Mouse (Mus musculus) heart, embryonic 14.5 days (tissue): ENCODE results near the gene Sema4c. TPM values are rescaled to one million over a fixed set of nuclear protein-coding genes. Genes with fewer than 3 reads are reported as not detected.

Experiments
- ATAC-seq: fragments of 200-750 bp; cut with Nextera tagmentation; 2 replicates; pipeline ENCODE4 v1.8.0; 2017; ENCODE audit warnings: low read depth, moderate TSS enrichment; ENCODE audit not compliant: insufficient number of reproducible peaks, insufficient read depth, low FRiP score
- H3K27ac ChIP-seq, 2 experiments: fragments of 200-500 bp in 1 of 2; fragments of 300-500 bp in 1 of 2; sonication (generic) in 1 of 2; replicated peaks in 1 of 2; 2 replicates each; pipeline ENCODE4 v1.5.1; 2012 to 2014; ENCODE audit warnings: low read depth in 2 of 2, low read length in 2 of 2, control low read depth in 1 of 2, mild to moderate bottlenecking in 1 of 2, mixed read lengths in 1 of 2; ENCODE audit not compliant: control insufficient read depth in 1 of 2, insufficient read depth in 1 of 2
- H3K27me3 ChIP-seq: fragments of 300-500 bp; sonication (generic); 2 replicates; pipeline ENCODE4 v1.6.1; 2014; ENCODE audit warnings: mild to moderate bottlenecking, low read length, control low read depth; ENCODE audit not compliant: control insufficient read depth, insufficient read depth
- H3K36me3 ChIP-seq: fragments of 300-500 bp; sonication (generic); 2 replicates; pipeline ENCODE4 v1.6.1; 2014; ENCODE audit warnings: mild to moderate bottlenecking, control low read depth, low read length, mixed read lengths; ENCODE audit not compliant: control insufficient read depth, insufficient read depth
- H3K4me1 ChIP-seq, 2 experiments: fragments of 200-500 bp in 1 of 2; fragments of 300-500 bp in 1 of 2; sonication (generic) in 1 of 2; 2 replicates each; pipeline ENCODE4 v1.6.1; 2012 to 2014; ENCODE audit warnings: low read length in 2 of 2, control low read depth in 1 of 2, mixed read lengths in 1 of 2; ENCODE audit not compliant: control insufficient read depth in 2 of 2, insufficient read depth in 2 of 2
- H3K4me2 ChIP-seq: fragments of 300-500 bp; sonication (generic); 2 replicates; pipeline ENCODE4 v1.6.1; 2014; ENCODE audit warnings: mild to moderate bottlenecking, low read length
- H3K4me3 ChIP-seq, 2 experiments: fragments of 200-500 bp in 1 of 2; fragments of 300-500 bp in 1 of 2; sonication (generic) in 1 of 2; 2 replicates each; pipeline ENCODE4 v1.5.1; 2012 to 2014; ENCODE audit warnings: low read length in 2 of 2, mild to moderate bottlenecking in 2 of 2, control low read depth in 1 of 2, low read depth in 1 of 2, moderate library complexity in 1 of 2; ENCODE audit not compliant: control insufficient read depth in 1 of 2, insufficient read depth in 1 of 2
- H3K9ac ChIP-seq: fragments of 300-500 bp; sonication (generic); 2 replicates; pipeline ENCODE4 v1.6.1; 2014; ENCODE audit warnings: mild to moderate bottlenecking, low read length
- H3K9me3 ChIP-seq: fragments of 300-500 bp; sonication (generic); 2 replicates; pipeline ENCODE4 v1.6.1; 2016; ENCODE audit warnings: low read length, control low read depth; ENCODE audit not compliant: control insufficient read depth
- WGBS: fragments of 180-500 bp; shearing (Covaris S2); extraction: QIAGEN DNeasy Blood & Tissue Kit; methylation state at CpG from one replicate; pipeline ENCODE4 v1.1.7; 2014; 5-methylcytosine and 5-hydroxymethylcytosine counted together
- polyA plus RNA-seq: library from polyadenylated mRNA; unstranded; fragments of >200 nt; fragmentation: Nextera tagmentation; extraction: Ambion mirVana; gene quantifications from 2 replicates; pipeline ENCODE4 v1.2.1, GENCODE M21; 2014

The Sema4c gene
- polyA plus RNA-seq, 1 experiment from 2014 or later, result 1.6 TPM

DNA sequence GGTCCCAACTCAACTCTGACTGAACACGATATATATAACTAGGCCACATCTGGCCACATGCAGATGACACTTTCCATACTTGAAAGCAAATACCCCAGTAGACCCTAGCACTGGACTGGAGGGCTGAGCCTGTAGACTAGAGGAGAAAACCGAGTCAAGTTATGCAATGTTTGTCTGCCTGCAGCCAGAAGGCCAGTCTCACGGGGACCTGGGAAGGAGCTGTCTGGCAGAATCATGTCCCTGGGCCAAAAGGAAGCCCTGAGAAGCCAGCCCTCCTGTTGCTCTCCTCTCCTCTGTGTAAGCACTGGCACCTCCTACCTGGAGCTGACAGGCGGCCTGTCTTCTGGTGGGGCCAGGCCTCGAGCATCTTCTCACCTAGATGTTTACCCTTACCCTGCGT is 17.2 kb upstream of the Sema4c start:
- Histone ChIP-seq H3K27me3 (no peaks in the 10 kb centered on the region), H3K9me3 (no peaks in the 10 kb centered on the region), H3K4me2 (no peak overlapping the region), H3K9ac (no peak overlapping the region), H3K4me3 (no peak overlapping the region), H3K27ac (no peak overlapping the region), H3K4me1 (peaks cover 20 to 23% of the 10 kb centered on the region in 2 experiments), H3K36me3 (no peaks in the 10 kb centered on the region)
- 68% methylated on average over 5 of the region's 6 CpGs for WGBS
- ATAC-seq, result no peak

DNA sequence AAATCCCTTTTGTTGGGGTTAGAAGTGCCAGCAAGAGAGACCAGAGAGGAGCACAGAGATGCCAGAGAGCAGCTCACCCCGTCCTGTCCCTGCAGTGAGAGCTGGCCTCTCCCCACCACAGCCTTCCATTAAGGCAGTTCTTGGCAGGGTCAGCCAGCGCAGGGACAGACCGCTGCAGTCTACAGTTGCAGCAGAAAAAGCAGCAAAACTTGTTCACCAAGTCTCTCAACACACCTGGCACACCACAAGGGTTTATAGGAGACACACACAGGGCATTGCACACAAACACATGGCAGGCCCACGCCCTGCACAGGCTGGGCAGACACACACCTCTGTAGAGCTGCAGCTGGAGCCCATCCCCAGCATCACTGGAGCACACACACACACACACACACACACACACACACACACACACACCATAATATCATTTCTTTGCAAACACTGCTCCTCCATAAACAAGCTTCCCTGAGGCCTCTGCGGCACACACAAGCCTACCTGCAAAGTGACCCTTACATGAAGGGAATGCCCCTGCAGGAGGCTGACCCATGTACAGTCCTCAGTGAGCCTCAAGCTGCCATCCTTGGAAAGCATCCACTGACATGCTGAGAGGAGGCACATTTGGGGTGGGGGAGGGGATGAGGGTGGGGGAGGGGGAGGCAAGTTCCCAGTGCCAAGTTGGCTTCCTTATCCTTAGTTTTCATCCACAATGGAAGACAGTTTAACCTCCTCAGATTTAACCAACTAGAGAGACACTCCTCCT is 16.2 kb upstream of the Sema4c start:
- Histone ChIP-seq H3K4me2 (no peak overlapping the region), H3K4me3 (no peak overlapping the region), H3K27ac (no peak overlapping the region), H3K36me3 (no peaks in the 10 kb centered on the region), H3K27me3 (no peaks in the 10 kb centered on the region), H3K9ac (no peak overlapping the region), H3K4me1 (peaks cover 16 to 18% of the 10 kb centered on the region in 2 experiments), H3K9me3 (no peaks in the 10 kb centered on the region)
- WGBS, result 96% methylated on average over 5 of the region's 5 CpGs
- ATAC-seq, result no peak

DNA sequence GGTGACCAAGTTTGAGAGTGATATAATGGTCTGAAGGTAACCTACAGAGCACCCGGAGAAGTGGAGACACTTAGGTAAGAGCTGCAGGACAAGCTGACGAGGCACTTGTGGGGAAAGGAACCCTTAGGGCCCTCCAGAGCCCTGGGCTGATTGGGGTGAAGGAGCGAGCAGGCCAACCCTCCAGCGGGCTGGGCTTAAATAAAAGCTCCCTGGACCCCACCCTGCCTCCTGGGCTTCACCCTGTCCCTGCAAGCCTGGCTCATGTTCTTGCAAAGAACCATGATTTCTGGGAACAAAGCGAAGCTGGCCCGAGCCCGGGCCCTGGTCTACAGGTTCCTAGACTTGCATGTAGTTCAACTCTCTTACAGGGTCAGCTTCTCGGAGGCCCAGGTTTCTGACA is 15.4 kb upstream of the Sema4c start:
- Histone ChIP-seq H3K27ac (no peak overlapping the region), H3K36me3 (no peaks in the 10 kb centered on the region), H3K27me3 (no peaks in the 10 kb centered on the region), H3K9ac (no peak overlapping the region), H3K9me3 (no peaks in the 10 kb centered on the region), H3K4me3 (no peak overlapping the region), H3K4me2 (no peak overlapping the region), H3K4me1 (peaks cover 19 to 26% of the 10 kb centered on the region in 2 experiments)
- no peak for ATAC-seq
- 80% methylated on average over 8 of the region's 8 CpGs for WGBS

DNA sequence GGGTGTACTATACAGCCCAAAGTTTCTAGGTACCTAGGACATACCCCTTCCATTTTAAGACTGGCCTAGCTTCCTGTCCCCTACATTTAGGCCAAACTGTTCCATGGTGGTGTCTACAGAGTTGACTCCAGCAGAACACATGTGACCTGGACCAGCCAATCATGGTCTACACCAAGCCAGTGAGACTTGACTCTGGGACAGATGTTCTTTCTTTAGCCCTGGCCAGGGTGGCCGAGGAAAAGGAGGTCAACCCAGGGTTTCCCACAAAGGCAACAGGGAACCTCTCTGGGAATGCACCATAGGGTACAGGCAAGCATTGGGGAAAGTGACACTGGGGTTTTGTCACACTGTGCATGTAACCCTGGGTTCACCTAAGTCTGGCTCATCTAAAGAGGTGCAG is 14.6 kb upstream of the Sema4c start:
- Histone ChIP-seq H3K27ac (no peak overlapping the region), H3K4me3 (no peak overlapping the region), H3K4me1 (peaks cover 25 to 33% of the 10 kb centered on the region in 2 experiments), H3K27me3 (no peaks in the 10 kb centered on the region), H3K4me2 (no peak overlapping the region), H3K36me3 (no peaks in the 10 kb centered on the region), H3K9ac (no peak overlapping the region), H3K9me3 (no peaks in the 10 kb centered on the region)
- whole genome bisulfite sequencing, result 77% methylated on average over 1 of the region's 1 CpGs
- no peak for ATAC-seq

DNA sequence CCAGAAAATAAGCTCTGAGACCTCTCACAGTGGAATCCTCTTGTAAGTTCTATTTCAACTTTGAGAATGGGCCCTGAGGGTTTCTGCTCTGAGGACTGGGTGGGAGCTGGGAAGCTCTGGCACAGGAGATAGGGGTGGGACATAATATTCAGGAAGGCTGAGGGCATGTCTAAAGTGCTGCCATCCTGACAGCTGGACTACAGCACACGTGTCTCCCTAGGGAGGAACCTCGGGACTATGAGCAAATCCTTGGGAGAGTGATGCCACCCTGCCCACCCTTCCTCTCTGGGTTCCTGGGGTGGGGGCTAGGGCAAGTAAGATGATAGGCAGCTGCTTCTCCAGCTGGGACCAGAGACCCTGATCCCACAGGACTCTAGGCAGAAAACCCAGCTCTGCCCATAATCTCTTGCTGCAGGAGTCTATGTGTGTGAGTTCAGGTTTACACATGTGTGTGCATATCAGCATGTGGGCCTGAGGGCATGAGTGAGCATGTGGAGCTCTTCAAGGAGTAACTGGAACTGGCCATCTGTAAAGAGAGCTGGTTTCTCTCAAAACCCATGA is 14.1 kb upstream of the Sema4c start:
- ATAC-seq, result no peak
- Histone ChIP-seq H3K27ac (no peak overlapping the region), H3K9ac (no peak overlapping the region), H3K4me3 (no peak overlapping the region), H3K4me1 (peaks cover 25 to 33% of the 10 kb centered on the region in 2 experiments), H3K9me3 (no peaks in the 10 kb centered on the region), H3K4me2 (no peak overlapping the region), H3K27me3 (no peaks in the 10 kb centered on the region), H3K36me3 (no peaks in the 10 kb centered on the region)
- WGBS, result 62% methylated on average over 2 of the region's 2 CpGs

DNA sequence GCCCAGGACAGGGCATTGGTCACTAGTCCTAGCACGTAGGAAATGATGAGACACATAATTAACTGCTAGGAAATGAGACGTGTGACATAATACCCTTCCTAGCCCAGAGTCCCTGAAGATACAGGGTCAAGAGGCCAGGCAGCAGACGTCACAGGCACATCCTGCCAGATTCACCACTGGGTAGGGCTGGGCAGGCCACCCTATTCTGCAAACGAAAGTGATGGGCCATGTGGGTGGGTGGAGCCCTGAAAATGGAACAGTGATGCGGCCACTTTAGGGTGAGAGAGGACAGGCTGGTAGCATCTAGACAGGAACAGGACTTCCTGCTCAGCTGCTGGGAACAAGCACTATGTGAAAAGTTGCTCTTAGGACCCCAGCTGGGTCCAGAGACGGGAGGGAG is 13.5 kb upstream of the Sema4c start:
- Histone ChIP-seq H3K4me2 (no peak overlapping the region), H3K4me1 (peaks cover 25 to 33% of the 10 kb centered on the region in 2 experiments), H3K9ac (no peak overlapping the region)

DNA sequence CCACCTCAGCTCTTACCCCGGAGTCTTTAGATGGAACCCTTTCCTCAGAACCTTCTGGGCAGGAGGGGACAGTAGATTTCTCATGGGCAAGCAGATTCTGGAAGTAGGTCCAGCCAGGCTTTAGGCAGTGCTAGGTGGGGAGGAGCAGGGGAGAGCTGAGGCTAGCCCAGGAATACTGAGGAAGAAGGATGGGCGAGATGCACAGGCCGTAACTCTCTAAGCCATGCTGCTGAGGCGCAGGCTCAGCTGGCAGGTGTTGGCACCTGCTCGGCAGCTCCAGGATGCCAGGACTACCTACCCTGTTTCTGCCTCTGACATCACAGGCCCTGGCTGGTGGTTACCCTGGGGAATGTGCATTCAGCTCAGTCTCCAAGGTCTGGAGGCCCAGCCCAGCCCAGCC is 12.2 kb upstream of the Sema4c start:
- Histone ChIP-seq H3K9me3 (no peaks in the 10 kb centered on the region), H3K4me2 (no peak overlapping the region), H3K9ac (no peak overlapping the region), H3K27me3 (no peaks in the 10 kb centered on the region), H3K36me3 (no peaks in the 10 kb centered on the region), H3K4me1 (peaks cover 28 to 32% of the 10 kb centered on the region in 2 experiments), H3K4me3 (no peak overlapping the region), H3K27ac (no peak overlapping the region; a peak in 1 of 4 replicates)
- WGBS, result 75% methylated on average over 5 of the region's 5 CpGs
- no peak for ATAC-seq

More for the DNA sequence above, 13.5 kb upstream of the Sema4c start:
- ATAC-seq, result no peak
- Histone ChIP-seq H3K27ac (peak overlapping the region in 1 of 2 experiments; percentile 10; a peak in 1 of 4 replicates), H3K36me3 (no peaks in the 10 kb centered on the region), H3K9me3 (no peaks in the 10 kb centered on the region), H3K4me3 (no peak overlapping the region), H3K27me3 (no peaks in the 10 kb centered on the region)
- 36% methylated on average over 6 of the region's 6 CpGs for WGBS
